Mouse (Mus musculus): Measurements from ENCODE around the gene Kat7. TPM values are rescaled to one million over a fixed set of nuclear protein-coding genes. Genes with fewer than 3 reads are reported as not detected.

The Kat7 gene
- polyA plus RNA-seq, 1 experiment: 51.1 TPM

GRCm38 (mm10) chr11:95266540-95267245, 43.4 kb downstream of the Kat7 start:
- Histone ChIP-seq H3K4me3 (ENCODE audit: insufficient read depth, low read length) (no peak overlapping the region), H3K4me1 (ENCODE audit: control insufficient read depth, insufficient read depth, low read length) (no peaks in the 10 kb centered on the region), H3K27ac (ENCODE audit: insufficient read depth, low read length) (no peak overlapping the region)
- TF ChIP-seq CTCF (IDR thresholded peaks at IDR 0.05; ENCODE audit: extremely low read depth, insufficient read depth, low read length) (no peak), POLR2A (IDR thresholded peaks at IDR 0.05; ENCODE audit: extremely low read depth, insufficient read depth, low read length) (no peak)

GRCm38 (mm10) chr11:95264455-95265013, 45.5 kb downstream of the Kat7 start:
- TF ChIP-seq CTCF (IDR thresholded peaks at IDR 0.05; ENCODE audit: extremely low read depth, insufficient read depth, low read length): no peak
- TF ChIP-seq POLR2A (IDR thresholded peaks at IDR 0.05; ENCODE audit: extremely low read depth, insufficient read depth, low read length): no peak
- Histone ChIP-seq H3K4me3 (ENCODE audit: insufficient read depth, low read length) (no peak overlapping the region), H3K4me1 (ENCODE audit: control insufficient read depth, insufficient read depth, low read length) (no peaks in the 10 kb centered on the region), H3K27ac (ENCODE audit: insufficient read depth, low read length) (no peak overlapping the region)

- H3K4me1 ChIP-seq (ENCODE audit: control insufficient read depth, insufficient read depth, low read length): no peaks in the 10 kb centered on the region
- no peak for TF ChIP-seq POLR2A (IDR thresholded peaks at IDR 0.05; ENCODE audit: extremely low read depth, insufficient read depth, low read length)
- no peak for TF ChIP-seq CTCF (IDR thresholded peaks at IDR 0.05; ENCODE audit: extremely low read depth, insufficient read depth, low read length)
- H3K27ac ChIP-seq (ENCODE audit: insufficient read depth, low read length): no peak overlapping the region
- H3K4me3 ChIP-seq (ENCODE audit: insufficient read depth, low read length): no peak overlapping the region
Measured at GRCm38 (mm10) chr11:95263816-95264454, 46.1 kb downstream of the Kat7 start.

- H3K27ac ChIP-seq (ENCODE audit: insufficient read depth, low read length): no peak within 1 kb of the TSS
- H3K4me1 ChIP-seq (ENCODE audit: control insufficient read depth, insufficient read depth, low read length): no peaks in the 10 kb centered on the region
- no peak within 1 kb of the TSS for H3K4me3 ChIP-seq (ENCODE audit: insufficient read depth, low read length)
- TF ChIP-seq CTCF (IDR thresholded peaks at IDR 0.05; ENCODE audit: extremely low read depth, insufficient read depth, low read length) (no peak), POLR2A (IDR thresholded peaks at IDR 0.05; ENCODE audit: extremely low read depth, insufficient read depth, low read length) (no peak)
Measured at GRCm38 (mm10) chr11:95261178-95261751, 48.8 kb downstream of the Kat7 start, which contains the start of gene Tac4. TSS of gene Tac4 (plus strand) at chr11:95261529.

- TF ChIP-seq CTCF (IDR thresholded peaks at IDR 0.05; ENCODE audit: extremely low read depth, insufficient read depth, low read length) (peak; percentile 88), POLR2A (IDR thresholded peaks at IDR 0.05; ENCODE audit: extremely low read depth, insufficient read depth, low read length) (no peak)
- Histone ChIP-seq H3K27ac (ENCODE audit: insufficient read depth, low read length) (no peak overlapping the region), H3K4me3 (ENCODE audit: insufficient read depth, low read length) (peak overlapping the region; percentile 52), H3K4me1 (ENCODE audit: control insufficient read depth, insufficient read depth, low read length) (no peaks in the 10 kb centered on the region)
Measured at GRCm38 (mm10) chr11:95259088-95259849, 50.8 kb downstream of the Kat7 start.

GRCm38 (mm10) chr11:95258490-95258889, 51.6 kb downstream of the Kat7 start:
- Histone ChIP-seq H3K4me1 (ENCODE audit: control insufficient read depth, insufficient read depth, low read length) (no peaks in the 10 kb centered on the region), H3K4me3 (ENCODE audit: insufficient read depth, low read length) (peak overlapping the region; percentile 52), H3K27ac (ENCODE audit: insufficient read depth, low read length) (no peak overlapping the region)
- 0 out of 2 replicates have a peak, but pooled peaks have one; percentile 5 for TF ChIP-seq CTCF (IDR thresholded peaks at IDR 0.05; ENCODE audit: extremely low read depth, insufficient read depth, low read length)
- TF ChIP-seq POLR2A (IDR thresholded peaks at IDR 0.05; ENCODE audit: extremely low read depth, insufficient read depth, low read length): no peak

- Histone ChIP-seq H3K27ac (ENCODE audit: insufficient read depth, low read length) (no peak overlapping the region), H3K4me3 (ENCODE audit: insufficient read depth, low read length) (no peak overlapping the region), H3K4me1 (ENCODE audit: control insufficient read depth, insufficient read depth, low read length) (no peaks in the 10 kb centered on the region)
- TF ChIP-seq POLR2A (IDR thresholded peaks at IDR 0.05; ENCODE audit: extremely low read depth, insufficient read depth, low read length) (no peak), CTCF (IDR thresholded peaks at IDR 0.05; ENCODE audit: extremely low read depth, insufficient read depth, low read length) (no peak)
Measured at GRCm38 (mm10) chr11:95257930-95258329, 52.1 kb downstream of the Kat7 start.

GRCm38 (mm10) chr11:95255747-95256146, 54.3 kb downstream of the Kat7 start:
- Histone ChIP-seq H3K4me3 (ENCODE audit: insufficient read depth, low read length) (no peak overlapping the region), H3K4me1 (ENCODE audit: control insufficient read depth, insufficient read depth, low read length) (no peaks in the 10 kb centered on the region), H3K27ac (ENCODE audit: insufficient read depth, low read length) (no peak overlapping the region)
- no peak for TF ChIP-seq CTCF (IDR thresholded peaks at IDR 0.05; ENCODE audit: extremely low read depth, insufficient read depth, low read length)
- TF ChIP-seq POLR2A (IDR thresholded peaks at IDR 0.05; ENCODE audit: extremely low read depth, insufficient read depth, low read length): no peak

- TF ChIP-seq CTCF (IDR thresholded peaks at IDR 0.05; ENCODE audit: extremely low read depth, insufficient read depth, low read length): no peak
- no peak for TF ChIP-seq POLR2A (IDR thresholded peaks at IDR 0.05; ENCODE audit: extremely low read depth, insufficient read depth, low read length)
- H3K27ac ChIP-seq (ENCODE audit: insufficient read depth, low read length): no peak overlapping the region
- no peak overlapping the region for H3K4me3 ChIP-seq (ENCODE audit: insufficient read depth, low read length)
- no peaks in the 10 kb centered on the region for H3K4me1 ChIP-seq (ENCODE audit: control insufficient read depth, insufficient read depth, low read length)
Measured at GRCm38 (mm10) chr11:95254165-95254564, 55.9 kb downstream of the Kat7 start.
